Mouse (Mus musculus): Measurements from ENCODE around the gene Gm44790.

- peak; percentile 37 for TF ChIP-seq CTCF (conservative IDR thresholded peaks at IDR 0.05; ENCODE audit: low read length)
- no peak for TF ChIP-seq NANOG (IDR thresholded peaks at IDR 0.05; ENCODE audit: borderline replicate concordance, low read length)
These were observed 68.3 kb downstream of the Gm44790 start for GRCm38 (mm10) chr6:86494767-86495166.

Measured in E14TG2a.4 (cell line).